Mouse (Mus musculus): ENCODE data around the gene Ppa1. TPM values are rescaled to one million over a fixed set of nuclear protein-coding genes. Genes with fewer than 3 reads are reported as not detected.

Ppa1 gene
- polyA plus RNA-seq, 1 experiment = 113 TPM

- DNase-seq (ENCODE audit: extremely low spot score in 1 of 2, low spot score in 1 of 2) = no peak
Measured at GRCm38 (mm10) chr10:61640363-61640762, 8.0 kb upstream of the Ppa1 start.

DNA sequence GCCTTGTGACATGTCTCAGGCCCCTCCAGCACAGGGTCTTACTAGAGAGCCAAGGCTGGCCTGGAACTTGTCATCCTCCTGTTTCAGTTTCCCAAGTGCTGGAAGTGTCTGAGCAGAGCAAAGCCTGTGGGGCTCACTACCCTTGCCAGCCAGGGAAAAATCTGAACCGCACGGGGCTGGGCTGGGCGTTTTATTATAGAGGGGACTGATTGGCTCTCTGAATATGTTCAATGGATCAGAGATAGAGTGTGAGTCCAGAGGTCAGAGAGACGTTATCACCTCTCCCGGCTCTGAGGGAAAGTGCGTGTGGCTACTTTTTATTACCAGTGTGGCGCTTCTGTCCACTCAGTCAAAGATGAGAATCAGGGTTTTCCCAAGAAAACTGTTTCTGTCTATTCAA, 1.8 kb upstream of the Ppa1 start:
- no peak for DNase-seq (ENCODE audit: extremely low spot score in 1 of 2, low spot score in 1 of 2)

DNA sequence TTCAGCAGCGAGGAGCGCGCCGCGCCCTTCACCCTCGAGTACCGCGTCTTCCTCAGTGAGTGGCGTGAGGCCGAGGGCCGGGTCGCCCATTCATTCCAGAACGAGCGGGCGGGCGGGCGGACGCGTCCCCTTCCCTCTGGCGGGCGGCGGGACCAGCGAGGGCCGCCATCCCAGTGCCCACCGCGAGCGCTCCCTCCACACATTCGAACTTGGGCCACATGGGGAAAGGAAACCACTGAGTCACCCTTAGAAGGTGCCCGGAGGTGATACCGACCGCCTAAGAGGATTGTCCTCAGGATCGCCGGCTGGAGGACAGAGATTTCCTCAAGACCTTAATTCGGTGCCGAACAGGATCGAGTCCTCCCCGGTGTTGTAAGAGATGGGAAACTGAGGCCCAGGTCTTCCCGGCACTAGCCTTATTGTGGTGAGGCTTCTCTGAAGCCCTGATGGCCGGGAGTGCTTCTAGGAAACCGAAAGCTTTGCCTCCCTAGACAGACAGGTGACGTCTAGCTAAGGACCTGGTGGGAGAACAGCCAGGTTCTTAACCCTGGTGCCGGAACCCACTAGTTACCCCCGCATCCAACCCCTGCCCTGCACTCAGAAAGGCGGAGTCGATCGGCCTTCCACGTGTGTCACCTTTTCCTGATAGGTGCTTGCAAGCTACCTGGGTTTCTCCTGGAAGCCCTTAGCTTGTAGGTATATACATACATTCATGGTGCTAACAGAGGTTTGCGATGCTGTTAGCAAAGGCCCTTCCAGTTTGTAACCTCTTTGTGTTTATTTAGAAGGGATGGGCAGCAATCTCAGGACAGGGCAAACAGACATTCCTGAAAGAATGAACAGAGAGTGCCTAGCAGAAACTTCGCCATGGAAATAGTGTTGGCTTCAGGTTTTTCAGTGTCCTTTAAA, 639 bp downstream of the Ppa1 start:
- no peak for DNase-seq (ENCODE audit: extremely low spot score in 1 of 2, low spot score in 1 of 2)

DNA sequence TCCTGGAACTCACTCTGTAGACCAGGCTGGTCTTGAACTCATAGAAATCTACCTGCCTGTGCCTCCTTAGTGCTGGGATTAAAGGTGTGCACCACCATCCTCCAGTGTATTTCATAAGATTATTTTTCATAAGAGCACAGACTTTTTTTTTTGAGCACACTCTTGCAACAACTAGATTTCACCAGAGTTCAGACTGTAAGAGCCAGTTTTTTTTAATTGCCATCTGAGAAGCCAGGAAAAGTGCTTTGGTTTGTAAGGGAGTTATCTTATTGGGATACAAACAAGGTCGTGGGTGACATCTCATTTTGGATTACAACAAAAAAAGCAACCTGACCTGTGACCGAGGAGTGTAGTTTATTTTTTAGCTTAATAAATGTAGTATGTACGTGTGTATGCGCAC, 5.8 kb downstream of the Ppa1 start:
- no peak for DNase-seq (ENCODE audit: extremely low spot score in 1 of 2, low spot score in 1 of 2)

GRCm38 (mm10) chr10:61654691-61655090, 6.3 kb downstream of the Ppa1 start:
- no peak for DNase-seq (ENCODE audit: extremely low spot score in 1 of 2, low spot score in 1 of 2)

GRCm38 (mm10) chr10:61655188-61655587, 6.8 kb downstream of the Ppa1 start:
- no peak for DNase-seq (ENCODE audit: extremely low spot score in 1 of 2, low spot score in 1 of 2)

- no peak for DNase-seq (ENCODE audit: extremely low spot score in 1 of 2, low spot score in 1 of 2)
Measured at GRCm38 (mm10) chr10:61656928-61657882, 8.9 kb downstream of the Ppa1 start.

DNA sequence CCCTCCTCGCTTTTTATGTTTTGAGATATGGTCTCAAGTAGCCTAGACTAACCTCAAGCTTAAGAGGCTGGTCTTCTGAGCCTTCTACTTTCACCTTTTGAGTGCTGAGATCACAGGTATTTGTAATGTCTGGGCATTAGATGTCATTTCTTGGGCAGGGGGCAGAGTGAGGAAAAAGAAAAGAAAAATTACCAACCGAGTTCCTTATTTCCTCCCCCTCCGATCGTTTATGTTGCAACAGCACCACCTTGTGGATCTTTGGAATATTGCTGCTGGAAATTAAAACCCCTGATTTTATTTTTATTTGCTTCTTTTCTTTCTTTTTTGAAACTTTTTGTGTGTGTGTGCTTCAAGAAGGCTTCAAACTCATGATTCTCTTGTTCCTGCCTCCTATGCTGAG, 9.6 kb downstream of the Ppa1 start:
- DNase-seq (ENCODE audit: extremely low spot score in 1 of 2, low spot score in 1 of 2) = peak in 1 of 2 experiments; percentile 62

DNA sequence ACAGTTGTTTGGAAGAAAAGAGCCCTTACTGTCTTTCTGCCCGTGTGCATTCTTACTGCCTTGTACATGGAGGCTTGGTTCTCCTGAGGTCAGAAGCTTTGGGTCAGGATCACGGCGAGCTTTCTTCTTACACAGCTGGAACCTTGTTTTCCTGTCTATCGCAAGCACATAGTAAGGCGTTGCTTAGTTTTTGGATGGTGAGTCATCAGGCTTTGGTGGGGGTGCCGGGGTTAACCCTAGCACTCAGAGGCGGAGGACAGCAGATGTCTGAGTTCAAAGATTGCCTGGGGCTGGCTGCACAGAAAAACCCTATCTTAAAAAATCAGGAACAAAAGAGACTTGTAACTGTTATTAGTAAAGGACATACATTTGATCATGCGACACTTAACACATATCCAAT, 13.5 kb downstream of the Ppa1 start:
- DNase-seq (ENCODE audit: extremely low spot score in 1 of 2, low spot score in 1 of 2) = no peak

DNA sequence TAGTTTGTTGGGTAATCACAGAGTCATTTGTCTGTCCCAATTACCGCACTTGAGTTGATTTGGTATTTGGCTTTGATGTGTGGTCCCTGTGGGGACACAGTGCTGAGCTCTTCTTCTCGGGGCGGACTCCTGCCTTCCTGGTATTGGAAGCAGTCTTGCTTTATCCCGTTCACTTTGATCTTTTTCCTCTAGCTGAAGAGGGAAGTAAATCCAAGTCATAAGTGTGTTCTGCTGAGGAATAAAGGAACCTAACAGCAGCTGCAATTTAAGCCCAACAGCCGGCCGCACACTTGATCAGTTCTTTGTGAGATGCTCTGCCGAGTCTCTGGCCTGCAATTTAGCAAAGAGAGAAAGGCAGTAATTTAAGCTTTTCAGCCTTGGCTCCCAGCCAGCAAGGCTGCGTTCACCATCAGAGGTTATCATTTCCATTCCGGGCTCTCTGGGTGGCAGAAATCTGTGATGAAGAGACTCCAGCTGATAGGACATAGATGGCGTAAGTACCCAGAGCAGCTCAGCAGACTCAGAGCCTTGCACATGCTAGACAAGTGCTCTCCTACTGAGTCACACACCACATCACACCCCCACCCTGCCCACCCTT, 14.1 kb downstream of the Ppa1 start:
- DNase-seq (ENCODE audit: extremely low spot score in 1 of 2, low spot score in 1 of 2) = peak in 1 of 2 experiments; percentile 28

DNA sequence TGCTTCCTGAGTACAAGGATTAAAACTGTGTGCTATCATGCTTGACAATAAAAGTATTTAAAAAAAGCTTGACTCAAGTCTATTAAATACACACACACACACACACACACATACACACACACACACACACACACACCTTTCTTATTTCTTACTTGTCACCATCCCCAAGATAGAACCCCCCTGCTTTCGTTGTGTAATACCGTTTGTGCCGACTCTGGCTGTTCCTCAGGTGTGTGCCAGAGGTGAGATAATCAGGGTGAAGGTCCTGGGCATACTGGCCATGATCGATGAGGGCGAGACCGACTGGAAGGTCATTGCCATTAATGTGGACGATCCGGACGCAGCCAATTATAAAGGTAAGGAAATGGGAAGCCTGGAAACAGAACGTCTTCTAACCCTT, 16.8 kb downstream of the Ppa1 start:
- DNase-seq (ENCODE audit: extremely low spot score in 1 of 2, low spot score in 1 of 2) = no peak

GRCm38 (mm10) chr10:61665651-61666050, 17.3 kb downstream of the Ppa1 start:
- DNase-seq (ENCODE audit: extremely low spot score in 1 of 2, low spot score in 1 of 2) = no peak

DNA sequence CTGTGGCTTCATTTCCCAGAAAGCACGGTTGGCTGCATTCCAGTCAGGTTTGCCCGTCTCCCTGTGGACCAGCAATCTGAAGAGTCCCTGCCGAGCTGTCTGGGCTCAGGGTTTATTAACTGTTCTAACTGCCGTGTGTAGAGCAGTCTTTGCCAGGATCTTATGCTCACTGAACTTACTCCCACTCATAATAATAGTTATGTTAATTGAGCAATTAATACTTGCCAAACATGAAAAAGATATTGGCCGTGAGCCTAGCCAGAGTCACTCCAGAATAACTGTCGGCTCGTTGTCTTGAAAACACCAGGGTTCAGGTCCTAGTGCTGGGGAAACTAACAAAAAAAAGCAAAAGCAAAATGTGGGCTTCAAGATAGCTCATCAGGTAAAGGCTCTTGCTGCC, 20.9 kb downstream of the Ppa1 start:
- no peak for DNase-seq (ENCODE audit: extremely low spot score in 1 of 2, low spot score in 1 of 2)

- no peak for DNase-seq (ENCODE audit: extremely low spot score in 1 of 2, low spot score in 1 of 2)
Measured at GRCm38 (mm10) chr10:61669896-61670295, 21.5 kb downstream of the Ppa1 start.

GRCm38 (mm10) chr10:61670758-61671157, 22.4 kb downstream of the Ppa1 start:
- DNase-seq (ENCODE audit: extremely low spot score in 1 of 2, low spot score in 1 of 2) = no peak

DNA sequence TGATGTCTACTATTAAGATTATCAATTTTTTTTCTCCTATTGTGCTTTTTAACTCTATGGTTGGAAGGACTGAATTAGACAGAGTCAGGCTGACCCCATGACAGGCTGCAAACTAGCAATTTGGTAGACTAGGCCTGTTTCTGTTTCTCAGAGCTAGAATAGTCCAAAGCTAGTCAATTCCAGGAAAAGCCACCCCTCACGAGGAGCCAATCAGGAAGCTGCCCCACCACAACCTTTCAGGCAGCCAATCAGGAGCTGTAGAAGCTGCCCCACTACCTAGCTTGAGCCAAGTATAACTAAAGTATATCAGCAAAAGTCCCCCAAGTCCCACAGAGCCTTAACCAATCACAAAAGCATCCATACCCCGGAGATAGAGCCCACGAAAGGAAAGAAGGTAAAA, 27.6 kb downstream of the Ppa1 start:
- DNase-seq (ENCODE audit: extremely low spot score in 1 of 2, low spot score in 1 of 2) = no peak

- no peak for DNase-seq (ENCODE audit: extremely low spot score in 1 of 2, low spot score in 1 of 2)
Measured at GRCm38 (mm10) chr10:61679545-61679944, 31.2 kb downstream of the Ppa1 start.

DNA sequence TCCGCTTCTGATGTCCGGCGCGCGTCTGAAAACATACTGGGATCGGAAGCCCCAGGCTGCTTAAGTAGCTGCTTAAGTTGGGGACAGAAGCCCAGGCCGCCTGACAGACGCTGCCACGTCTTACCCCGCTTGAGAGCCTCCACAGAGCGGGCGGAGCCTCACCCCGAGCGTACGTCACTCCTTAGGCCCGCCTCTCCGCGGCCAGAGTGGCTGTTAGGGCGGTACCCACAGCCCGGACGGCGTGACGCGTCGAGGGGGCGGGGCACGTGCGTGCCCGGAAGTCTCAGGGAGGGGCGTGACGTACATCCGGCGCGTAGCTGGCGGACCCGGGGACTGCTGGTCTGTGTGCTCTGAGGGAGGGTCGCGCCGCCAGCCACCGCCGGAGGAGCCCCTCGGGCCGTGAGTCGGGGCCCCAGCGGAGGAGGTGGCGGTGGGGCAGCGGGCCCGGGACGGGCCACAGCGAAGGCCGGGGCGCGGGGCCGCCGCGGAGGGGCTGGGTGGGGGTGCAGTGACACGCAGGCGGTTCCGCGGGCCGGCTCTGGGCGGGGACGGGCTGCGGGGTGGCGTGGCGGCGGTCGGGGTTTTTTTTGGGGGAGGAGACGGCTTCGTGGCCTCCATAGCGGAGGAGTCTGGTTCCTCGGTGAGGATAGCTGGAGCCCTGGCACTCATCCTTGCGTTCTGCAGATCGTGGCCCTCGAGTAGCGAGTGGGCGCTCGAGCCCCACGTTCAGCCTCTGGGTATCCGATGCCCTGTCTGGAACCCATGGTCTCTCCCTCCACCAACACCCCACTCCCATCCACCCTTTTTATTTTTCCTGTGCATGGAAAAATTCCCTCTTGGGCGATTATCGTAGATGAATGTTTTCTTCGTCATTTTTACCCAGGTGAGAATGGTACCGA, 31.9 kb downstream of the Ppa1 start, which contains the start of gene Sar1a:
Sar1a (plus strand) TSS at position 285 of the 899 bp plus-strand sequence.
- peak; percentile 96 to 98 for DNase-seq (ENCODE audit: extremely low spot score in 1 of 2, low spot score in 1 of 2)

DNA sequence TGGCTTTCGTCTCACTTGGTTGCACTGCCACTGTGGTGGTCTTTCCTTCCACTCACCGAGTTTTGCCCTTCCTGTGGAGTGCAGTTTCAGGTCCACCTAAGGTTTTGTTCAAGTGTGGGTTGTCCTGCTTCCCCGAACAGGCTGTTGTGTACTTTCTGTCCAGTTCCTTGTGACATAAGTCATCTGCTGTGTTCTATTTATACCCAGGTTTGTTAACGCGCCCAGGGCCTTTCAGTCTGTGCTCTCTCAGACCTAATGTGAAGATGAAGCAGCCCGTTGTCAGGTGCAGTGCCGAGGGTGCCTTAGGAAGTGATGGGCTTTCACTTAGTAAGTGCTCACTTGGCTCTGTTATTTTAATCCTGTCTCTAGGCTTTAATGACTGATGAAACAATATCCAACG, 41.1 kb downstream of the Ppa1 start:
- DNase-seq (ENCODE audit: extremely low spot score in 1 of 2, low spot score in 1 of 2) = no peak

DNA sequence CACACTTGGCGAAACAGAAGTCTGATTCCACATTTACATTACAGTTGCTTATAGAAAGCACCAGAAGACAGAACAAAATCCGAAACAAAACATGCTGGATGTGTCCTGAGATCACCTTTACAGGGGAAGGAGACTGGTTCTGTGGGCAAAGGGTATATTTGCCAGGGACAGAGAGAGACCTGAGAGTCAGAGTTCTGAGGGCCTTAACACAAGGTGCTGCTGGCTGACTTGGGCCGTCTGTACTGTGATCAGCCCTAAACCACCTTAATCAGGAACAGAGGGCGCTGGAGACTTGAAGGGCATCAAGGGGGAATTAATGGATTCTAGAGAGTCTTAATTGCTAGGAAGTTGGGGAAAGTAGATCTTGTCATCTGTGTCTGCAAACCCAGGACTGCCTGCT, 45.2 kb downstream of the Ppa1 start:
- DNase-seq (ENCODE audit: extremely low spot score in 1 of 2, low spot score in 1 of 2) = no peak
